Mouse (Mus musculus): ENCODE measurements around the gene Psd. TPM values are rescaled to one million over a fixed set of nuclear protein-coding genes. Genes with fewer than 3 reads are reported as not detected.

The Psd gene
- polyA plus RNA-seq, 1 experiment = 1.4 TPM

GRCm38 (mm10) chr19:46356701-46357138 is 29.8 kb upstream of the Psd start:
- H3K9me3 ChIP-seq (replicated peaks; ENCODE audit: control insufficient read depth, insufficient read depth, low read length, poor library complexity, severe bottlenecking) = no peaks in the 10 kb centered on the region
- H3K9ac ChIP-seq (ENCODE audit: low read depth, poor library complexity, severe bottlenecking) = peak overlapping the region; percentile 88
- no peaks in the 10 kb centered on the region for H3K27me3 ChIP-seq (ENCODE audit: control insufficient read depth, insufficient read depth, low read length, poor library complexity, severe bottlenecking)
- H3K36me3 ChIP-seq (ENCODE audit: control insufficient read depth, insufficient read depth, low read length, poor library complexity, severe bottlenecking) = no peaks in the 10 kb centered on the region; the same call in 1 of the 2 replicates
- peak overlapping the region; percentile 88 for H3K27ac ChIP-seq (ENCODE audit: insufficient read depth, low read length)
- TF ChIP-seq POLR2A (IDR thresholded peaks at IDR 0.05; ENCODE audit: insufficient read depth, low read length) = peak; percentile 50
- TF ChIP-seq EP300 (IDR thresholded peaks at IDR 0.05; ENCODE audit: insufficient read depth, low read depth, low read length) = peak; percentile 62; the same call in 1 of the 2 replicates
- no peak for TF ChIP-seq CTCF (IDR thresholded peaks at IDR 0.05; ENCODE audit: low read depth, low read length)
- peak overlapping the region; percentile 91 for H3K4me3 ChIP-seq (ENCODE audit: low read depth, low read length)
- H3K4me1 ChIP-seq (ENCODE audit: control insufficient read depth, insufficient read depth, low read length) = no peaks in the 10 kb centered on the region

GRCm38 (mm10) chr19:46350168-46350932 is 23.4 kb upstream of the Psd start, which contains the start of gene 2310034G01Rik:
TSS of gene 2310034G01Rik (minus strand) at chr19:46350302.
- Histone ChIP-seq H3K4me3 (ENCODE audit: low read depth, low read length) (peak within 1 kb of the TSS; percentile 88), H3K27ac (ENCODE audit: insufficient read depth, low read length) (0 out of 2 replicates have a peak within 1 kb of the TSS, but pooled peaks have one; percentile 8), H3K9me3 (replicated peaks; ENCODE audit: control insufficient read depth, insufficient read depth, low read length, poor library complexity, severe bottlenecking) (no peaks in the 10 kb centered on the region), H3K27me3 (ENCODE audit: control insufficient read depth, insufficient read depth, low read length, poor library complexity, severe bottlenecking) (no peaks in the 10 kb centered on the region), H3K36me3 (ENCODE audit: control insufficient read depth, insufficient read depth, low read length, poor library complexity, severe bottlenecking) (no peaks in the 10 kb centered on the region), H3K4me1 (ENCODE audit: control insufficient read depth, insufficient read depth, low read length) (no peaks in the 10 kb centered on the region), H3K9ac (ENCODE audit: low read depth, poor library complexity, severe bottlenecking) (peak within 1 kb of the TSS; percentile 80)
- no peak for TF ChIP-seq EP300 (IDR thresholded peaks at IDR 0.05; ENCODE audit: insufficient read depth, low read depth, low read length)
- TF ChIP-seq CTCF (IDR thresholded peaks at IDR 0.05; ENCODE audit: low read depth, low read length) = no peak
- TF ChIP-seq POLR2A (IDR thresholded peaks at IDR 0.05; ENCODE audit: insufficient read depth, low read length) = no peak

- TF ChIP-seq CTCF (IDR thresholded peaks at IDR 0.05; ENCODE audit: low read depth, low read length) = no peak
- no peak for TF ChIP-seq EP300 (IDR thresholded peaks at IDR 0.05; ENCODE audit: insufficient read depth, low read depth, low read length)
- TF ChIP-seq POLR2A (IDR thresholded peaks at IDR 0.05; ENCODE audit: insufficient read depth, low read length) = no peak
- Histone ChIP-seq H3K9ac (ENCODE audit: low read depth, poor library complexity, severe bottlenecking) (peak overlapping the region; percentile 80), H3K36me3 (ENCODE audit: control insufficient read depth, insufficient read depth, low read length, poor library complexity, severe bottlenecking) (no peaks in the 10 kb centered on the region), H3K4me1 (ENCODE audit: control insufficient read depth, insufficient read depth, low read length) (no peaks in the 10 kb centered on the region), H3K9me3 (replicated peaks; ENCODE audit: control insufficient read depth, insufficient read depth, low read length, poor library complexity, severe bottlenecking) (no peaks in the 10 kb centered on the region), H3K27ac (ENCODE audit: insufficient read depth, low read length) (0 out of 2 replicates have a peak overlapping the region, but pooled peaks have one; percentile 8), H3K4me3 (ENCODE audit: low read depth, low read length) (peak overlapping the region; percentile 88), H3K27me3 (ENCODE audit: control insufficient read depth, insufficient read depth, low read length, poor library complexity, severe bottlenecking) (no peaks in the 10 kb centered on the region)
Observed at GRCm38 (mm10) chr19:46349550-46349949, 22.6 kb upstream of the Psd start.

- no peaks in the 10 kb centered on the region for H3K4me1 ChIP-seq (ENCODE audit: control insufficient read depth, insufficient read depth, low read length)
- no peaks in the 10 kb centered on the region for H3K27me3 ChIP-seq (ENCODE audit: control insufficient read depth, insufficient read depth, low read length, poor library complexity, severe bottlenecking)
- H3K36me3 ChIP-seq (ENCODE audit: control insufficient read depth, insufficient read depth, low read length, poor library complexity, severe bottlenecking) = no peaks in the 10 kb centered on the region
- no peaks in the 10 kb centered on the region for H3K9me3 ChIP-seq (replicated peaks; ENCODE audit: control insufficient read depth, insufficient read depth, low read length, poor library complexity, severe bottlenecking)
- H3K4me3 ChIP-seq (ENCODE audit: low read depth, low read length) = peak overlapping the region; percentile 88
- H3K9ac ChIP-seq (ENCODE audit: low read depth, poor library complexity, severe bottlenecking) = peak overlapping the region; percentile 80
- 0 out of 2 replicates have a peak overlapping the region, but pooled peaks have one; percentile 8 for H3K27ac ChIP-seq (ENCODE audit: insufficient read depth, low read length)
- no peak for TF ChIP-seq CTCF (IDR thresholded peaks at IDR 0.05; ENCODE audit: low read depth, low read length)
- no peak for TF ChIP-seq POLR2A (IDR thresholded peaks at IDR 0.05; ENCODE audit: insufficient read depth, low read length)
- no peak for TF ChIP-seq EP300 (IDR thresholded peaks at IDR 0.05; ENCODE audit: insufficient read depth, low read depth, low read length)
Observed at GRCm38 (mm10) chr19:46348761-46349458, 22.0 kb upstream of the Psd start.

- Histone ChIP-seq H3K4me1 (ENCODE audit: control insufficient read depth, insufficient read depth, low read length) (no peaks in the 10 kb centered on the region), H3K9me3 (replicated peaks; ENCODE audit: control insufficient read depth, insufficient read depth, low read length, poor library complexity, severe bottlenecking) (no peaks in the 10 kb centered on the region), H3K27ac (ENCODE audit: insufficient read depth, low read length) (no peak overlapping the region), H3K36me3 (ENCODE audit: control insufficient read depth, insufficient read depth, low read length, poor library complexity, severe bottlenecking) (no peaks in the 10 kb centered on the region), H3K27me3 (ENCODE audit: control insufficient read depth, insufficient read depth, low read length, poor library complexity, severe bottlenecking) (no peaks in the 10 kb centered on the region), H3K4me3 (ENCODE audit: low read depth, low read length) (peak overlapping the region; percentile 88), H3K9ac (ENCODE audit: low read depth, poor library complexity, severe bottlenecking) (peak overlapping the region; percentile 80)
- TF ChIP-seq CTCF (IDR thresholded peaks at IDR 0.05; ENCODE audit: low read depth, low read length) (no peak), POLR2A (IDR thresholded peaks at IDR 0.05; ENCODE audit: insufficient read depth, low read length) (no peak), EP300 (IDR thresholded peaks at IDR 0.05; ENCODE audit: insufficient read depth, low read depth, low read length) (no peak)
Observed at GRCm38 (mm10) chr19:46347936-46348668, 21.1 kb upstream of the Psd start.
